Mouse (Mus musculus) cerebellum, postnatal 4 days (tissue): ENCODE measurements at regions not wholly inside any gene's neighbourhood (a gene's known extent, or its start where the extent isn't known, plus 50 kb on each side); places are given as distances from the start of the nearest gene placed in this dataset.

Experiments used
- DNase-seq, 2 experiments: peaks; one replicate each; pipeline ENCODE4 v3.0.0; 2022; ENCODE audit warnings: low spot score in 2 of 2, mixed read lengths in 1 of 2

DNA sequence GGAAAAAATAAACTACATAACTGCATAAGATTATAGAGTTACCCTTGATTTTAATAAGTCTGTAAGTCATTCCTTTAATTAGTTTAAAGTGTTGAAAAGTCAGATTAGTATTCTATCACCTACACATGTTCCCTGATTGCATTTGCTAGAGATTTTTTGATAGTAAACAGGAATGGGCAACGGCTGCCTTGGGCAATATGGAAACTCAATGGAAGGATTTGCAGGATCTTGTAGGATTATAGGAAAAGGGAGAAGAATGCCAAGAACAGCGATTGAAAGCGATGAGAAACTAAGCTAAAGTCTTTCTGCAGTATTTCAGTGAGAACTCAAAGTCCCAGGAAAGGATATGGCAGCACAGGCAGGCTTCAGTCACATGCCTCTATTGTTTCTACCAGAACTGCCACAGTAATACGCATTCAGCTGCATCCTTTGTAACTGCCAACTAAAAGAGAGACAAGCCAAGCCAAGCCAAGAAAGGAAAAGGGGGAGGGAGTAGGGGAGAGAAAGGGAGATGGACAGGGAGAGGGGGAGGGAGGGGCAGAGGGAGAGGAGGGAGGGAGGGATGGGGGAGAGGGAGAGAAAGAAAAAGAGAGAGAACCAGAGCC is 340.3 kb downstream of the Kif16b start:
- no peak for DNase-seq

DNA sequence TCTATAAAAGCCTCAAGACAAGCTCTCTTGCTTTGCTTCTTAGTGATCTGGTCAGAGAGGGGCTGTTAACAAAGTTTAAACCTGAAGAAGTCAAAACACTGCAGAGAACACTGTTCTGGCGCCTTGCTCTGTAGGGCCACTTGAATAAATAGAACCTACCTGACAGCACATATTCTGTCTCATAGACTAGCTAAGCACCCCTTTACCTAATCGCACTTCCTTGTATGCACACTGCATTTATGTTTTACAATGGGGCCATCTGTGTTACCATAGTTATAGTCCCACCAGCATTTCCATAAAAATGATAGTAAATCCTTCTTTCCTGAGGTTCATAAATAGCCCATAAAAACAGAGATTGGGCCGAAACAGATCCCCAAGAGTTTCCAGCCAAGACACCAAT is 340.9 kb downstream of the Kif16b start:
- no peak for DNase-seq

DNA sequence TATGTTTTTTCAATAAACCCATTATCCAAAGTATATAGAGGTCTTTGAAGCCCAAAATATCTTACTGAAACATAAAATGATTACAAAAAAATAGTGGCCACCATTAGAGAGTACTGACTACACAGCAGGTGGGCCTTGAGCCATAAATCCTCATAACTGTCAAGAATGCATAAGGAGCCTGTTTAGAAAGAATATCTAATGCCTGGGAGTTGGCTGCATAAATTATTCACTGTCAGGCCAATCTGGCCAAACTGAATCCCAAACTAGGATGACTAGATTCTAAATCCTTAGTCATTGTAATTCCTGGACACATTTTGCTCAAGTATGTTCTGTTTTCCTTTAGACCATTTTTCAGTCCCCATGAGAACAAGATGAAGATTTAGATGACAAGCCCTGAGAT is 341.4 kb downstream of the Kif16b start:
- DNase-seq: no peak

DNA sequence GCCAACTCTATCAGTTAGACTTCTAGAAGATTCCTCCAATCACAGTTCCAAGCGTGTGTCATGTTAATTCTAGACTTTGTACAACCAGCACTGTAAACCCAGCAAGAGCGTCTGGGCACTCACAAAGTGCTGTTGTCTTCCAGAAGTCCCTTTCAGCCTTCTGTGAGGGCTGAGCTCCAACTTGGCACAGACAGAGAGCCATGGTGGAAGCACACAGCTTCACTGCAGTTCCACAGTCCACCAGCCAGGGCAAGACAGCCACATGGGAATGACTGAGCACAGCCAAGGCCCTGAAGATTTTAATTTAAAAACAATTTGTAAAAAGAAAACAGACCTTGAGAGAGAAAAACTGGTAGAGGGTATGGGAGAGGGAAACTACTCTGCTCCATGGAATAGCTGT is 346.5 kb downstream of the Kif16b start:
- peak in 1 of 2 experiments; percentile 42 for DNase-seq

DNA sequence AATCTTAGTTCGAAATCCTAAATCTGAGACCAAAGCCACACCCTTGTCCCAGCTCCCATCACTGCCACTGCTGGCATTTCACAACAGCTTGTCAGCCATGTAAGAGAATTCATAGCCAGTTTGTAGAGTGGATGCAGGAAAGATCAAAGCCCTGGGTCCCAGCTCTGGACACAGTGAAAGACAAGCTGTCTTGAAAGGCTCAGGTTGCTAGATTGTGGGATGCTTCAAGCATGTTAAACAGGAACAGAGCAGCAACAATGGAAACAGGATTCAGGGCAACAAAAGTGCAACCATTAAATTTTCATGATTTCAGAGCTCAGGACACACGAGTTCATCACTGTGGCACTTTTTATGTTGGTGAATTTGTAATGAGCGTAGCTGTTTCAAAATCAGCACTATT is 349.6 kb downstream of the Kif16b start:
- DNase-seq: no peak

DNA sequence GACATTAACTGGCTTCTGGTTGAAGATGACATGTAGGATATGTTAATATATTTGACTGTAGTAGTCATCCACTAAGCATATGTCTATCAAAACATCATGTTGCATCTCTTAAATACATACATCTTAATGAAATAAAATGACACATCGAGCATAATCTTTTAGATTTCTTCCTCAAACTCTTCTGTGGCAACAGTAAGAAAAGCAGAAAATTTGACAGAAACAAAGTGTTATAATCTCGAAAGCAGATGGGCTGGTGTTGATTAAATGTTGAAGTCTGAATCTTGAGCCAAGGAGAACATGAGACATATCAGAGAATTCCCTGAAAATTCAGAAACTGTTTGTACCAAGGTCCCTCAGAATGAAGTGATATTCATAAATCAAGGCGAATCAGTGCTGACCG is 352.6 kb downstream of the Kif16b start:
- no peak for DNase-seq

DNA sequence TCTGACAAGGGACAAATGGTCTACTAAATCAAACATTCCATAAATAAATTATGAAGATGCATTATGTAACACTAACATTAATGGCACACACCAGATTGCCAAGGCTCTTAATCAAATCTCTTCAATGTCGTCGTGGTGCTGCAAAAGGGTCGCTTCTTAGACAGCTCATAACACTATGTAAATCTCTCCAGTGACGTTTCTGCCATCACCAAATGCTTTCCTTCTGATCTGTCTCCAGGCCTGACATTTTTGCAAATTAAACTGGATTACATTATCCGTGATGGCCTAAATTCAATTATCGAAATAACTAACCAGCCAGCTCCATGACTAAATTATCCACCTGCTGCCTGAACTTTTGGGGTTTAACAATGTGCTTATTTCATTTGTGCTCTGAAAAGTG is 356.4 kb downstream of the Kif16b start:
- no peak for DNase-seq

DNA sequence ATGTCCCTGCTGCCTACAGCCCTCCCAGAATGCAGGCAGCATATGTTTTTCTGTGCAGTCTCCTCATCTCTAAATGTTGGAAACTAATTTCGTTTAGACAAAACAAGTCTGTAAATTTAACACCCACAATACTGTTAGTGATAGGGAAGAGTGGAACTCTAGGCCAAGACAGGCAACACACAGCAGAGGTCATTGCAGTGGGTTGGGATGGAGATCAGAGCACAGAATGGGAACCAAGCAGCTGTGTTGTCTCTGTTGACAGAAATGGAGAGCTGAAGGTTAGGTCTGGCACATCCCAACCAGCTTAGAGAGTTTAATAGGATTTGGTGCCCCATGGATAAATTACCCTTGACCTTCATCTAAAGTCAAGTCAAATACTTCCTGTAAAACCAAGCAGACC is 361.4 kb downstream of the Kif16b start:
- no peak for DNase-seq

DNA sequence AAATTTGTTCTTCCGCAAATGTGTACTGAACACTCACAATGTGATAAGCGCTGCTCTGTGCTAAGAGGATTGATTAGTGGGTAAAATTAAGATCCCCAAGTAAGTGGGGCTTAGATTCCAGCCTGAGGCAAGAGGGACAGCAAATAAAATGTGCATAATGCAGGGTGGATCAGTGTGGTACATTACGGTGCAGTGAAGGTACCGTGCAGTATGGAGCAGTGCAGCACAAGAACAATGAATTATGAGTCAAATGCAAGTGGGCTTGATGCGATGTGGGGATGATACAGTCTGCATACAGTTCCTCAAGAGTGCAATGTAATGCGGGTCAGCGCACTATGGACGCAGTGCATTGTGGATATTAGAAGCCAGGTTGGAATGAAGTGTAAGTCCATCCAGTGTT is 367.8 kb downstream of the Kif16b start:
- DNase-seq: no peak

DNA sequence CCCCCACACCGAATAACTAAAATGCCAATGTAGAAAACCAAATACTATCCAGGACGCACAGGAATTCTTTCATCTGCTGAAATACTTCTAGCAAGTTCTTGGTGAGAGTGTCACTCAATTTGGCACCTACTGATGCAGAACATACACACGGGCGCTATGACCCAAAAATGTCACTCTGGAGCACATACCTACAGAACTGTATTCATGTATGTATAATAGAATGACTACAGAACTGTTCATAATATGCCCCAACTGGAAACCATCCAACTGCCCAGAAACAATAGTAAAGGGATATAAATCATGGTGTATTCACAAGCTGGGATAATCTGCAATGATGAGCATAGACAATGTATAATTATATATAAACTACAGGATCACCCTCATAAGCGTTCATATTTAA is 378.9 kb downstream of the Kif16b start:
- DNase-seq: no peak

DNA sequence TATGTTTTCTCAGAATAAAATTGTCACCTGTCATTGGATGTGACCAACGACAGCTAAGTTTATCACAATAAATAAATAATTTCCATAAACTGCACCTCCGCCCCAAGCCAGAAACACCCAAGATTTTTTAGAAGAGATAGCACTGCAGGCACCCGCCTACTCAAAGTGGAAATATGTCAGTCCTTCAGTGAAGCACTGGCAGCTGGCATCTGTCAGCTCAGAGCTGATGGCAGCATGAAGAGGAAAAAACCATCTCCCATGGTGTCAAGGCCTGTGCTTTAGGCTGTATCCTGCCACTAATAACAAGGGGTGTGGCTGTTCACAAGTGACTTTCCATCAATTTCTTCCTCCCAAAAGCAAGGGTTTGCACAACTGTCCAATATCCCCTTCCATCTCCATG is 383.6 kb downstream of the Kif16b start:
- no peak for DNase-seq

DNA sequence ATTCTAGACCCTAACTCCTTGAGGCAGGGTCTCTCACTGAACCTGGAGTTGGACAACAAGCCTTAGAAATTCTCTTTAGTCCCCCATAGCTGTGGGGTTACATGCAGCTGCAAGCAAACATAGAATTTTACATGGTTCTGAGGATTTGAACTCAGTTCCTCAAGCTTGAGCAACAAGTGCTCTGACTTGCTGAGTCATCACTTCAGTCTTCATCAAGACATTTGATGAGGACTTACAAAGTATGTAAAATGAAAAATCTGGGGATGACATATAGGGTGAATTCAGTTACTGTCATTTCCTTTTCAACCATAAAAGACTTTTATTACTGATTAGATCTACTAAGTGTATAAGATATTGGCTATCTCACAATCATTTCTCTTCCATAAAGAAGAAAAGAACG is 396.1 kb downstream of the Kif16b start:
- DNase-seq: no peak
